Mouse (Mus musculus) limb, embryonic 10.5 days (tissue): ENCODE results near the gene Calr. TPM values are rescaled to one million over a fixed set of nuclear protein-coding genes. Genes with fewer than 3 reads are reported as not detected.
"Not testable (repeated sequence)": the region's sequence is repeated elsewhere in the genome, so short reads cannot be mapped to it uniquely, and the experiment has no call there.

Experiments used
- DNase-seq: peaks from one replicate; pipeline ENCODE4 v3.0.0-alpha.2; 2017; ENCODE audit warnings: low spot score
- H3K27ac ChIP-seq: fragments of 300-500 bp; sonication (generic); 2 replicates; pipeline ENCODE4 v1.5.1; 2016; ENCODE audit warnings: mild to moderate bottlenecking
- H3K27me3 ChIP-seq: fragments of 300-500 bp; sonication (generic); 2 replicates; pipeline ENCODE4 v1.6.1; 2016; ENCODE audit warnings: low read depth, mild to moderate bottlenecking; ENCODE audit not compliant: poor library complexity, severe bottlenecking
- H3K36me3 ChIP-seq: fragments of 300-500 bp; sonication (generic); 2 replicates; pipeline ENCODE4 v1.6.1; 2016; ENCODE audit warnings: mild to moderate bottlenecking, moderate library complexity
- H3K4me1 ChIP-seq: fragments of 300-500 bp; sonication (generic); 2 replicates; pipeline ENCODE4 v1.6.1; 2016
- H3K4me3 ChIP-seq: fragments of 300-500 bp; sonication (generic); 2 replicates; pipeline ENCODE4 v1.5.1; 2016; ENCODE audit warnings: mild to moderate bottlenecking, moderate library complexity
- H3K9me3 ChIP-seq: fragments of 300-500 bp; sonication (generic); replicated peaks from 2 replicates; pipeline ENCODE4 v1.6.1; 2016; ENCODE audit warnings: mild to moderate bottlenecking
- WGBS: fragments of 180-500 bp; shearing (Covaris S2); methylation state at CpG from one replicate; pipeline ENCODE4 v1.1.7; 2016; 5-methylcytosine and 5-hydroxymethylcytosine counted together
- polyA plus RNA-seq: library from polyadenylated mRNA; unstranded; fragments of >200 nt; fragmentation: Nextera tagmentation; extraction: Ambion mirVana; gene quantifications from 2 replicates; pipeline ENCODE4 v1.2.1, GENCODE M21; 2016

Calr gene
- polyA plus RNA-seq, 1 experiment from 2014 or later, result 820 TPM

GRCm38 (mm10) chr8:84838513-84838912 is 8.2 kb downstream of the Calr start:
- peak overlapping the region; percentile 75; the same call in 1 of the 2 replicates for H3K27ac ChIP-seq
- WGBS, result 87% methylated on average over 5 of the region's 5 CpGs

GRCm38 (mm10) chr8:84837912-84838470 is 8.7 kb downstream of the Calr start:
- no peak for DNase-seq
- Histone ChIP-seq H3K27ac (peak overlapping the region; percentile 75), H3K27me3 (no peaks in the 10 kb centered on the region), H3K9me3 (no peaks in the 10 kb centered on the region), H3K4me3 (peak overlapping the region; percentile 31), H3K4me1 (peaks cover 50% of the 10 kb centered on the region), H3K36me3 (peaks cover 81% of the 10 kb centered on the region)
- 79% methylated on average over 15 of the region's 15 CpGs for WGBS

More at GRCm38 (mm10) chr8:84838513-84838912, 8.2 kb downstream of the Calr start:
- Histone ChIP-seq H3K4me3 (no peak overlapping the region), H3K36me3 (peaks cover 83% of the 10 kb centered on the region), H3K9me3 (no peaks in the 10 kb centered on the region), H3K27me3 (no peaks in the 10 kb centered on the region), H3K4me1 (peaks cover 50% of the 10 kb centered on the region)
- DNase-seq, result no peak

GRCm38 (mm10) chr8:84837149-84837911 is 9.4 kb downstream of the Calr start:
- peak; percentile 68 for DNase-seq
- peaks cover 74% of the 10 kb centered on the region for H3K36me3 ChIP-seq
- H3K4me3 ChIP-seq, result peak overlapping the region; percentile 31
- 42% methylated on average over 8 of the region's 8 CpGs for WGBS
- no peaks in the 10 kb centered on the region for H3K27me3 ChIP-seq
- H3K4me1 ChIP-seq, result peaks cover 49% of the 10 kb centered on the region
- H3K27ac ChIP-seq, result peak overlapping the region; percentile 75
- no peaks in the 10 kb centered on the region for H3K9me3 ChIP-seq

GRCm38 (mm10) chr8:84834866-84835855 is 11.6 kb downstream of the Calr start:
- Histone ChIP-seq H3K4me1 (peaks cover 49% of the 10 kb centered on the region), H3K4me3 (no peak overlapping the region), H3K36me3 (peaks cover 61% of the 10 kb centered on the region), H3K9me3 (no peaks in the 10 kb centered on the region), H3K27me3 (no peaks in the 10 kb centered on the region), H3K27ac (no peak overlapping the region)
- no peak for DNase-seq
- WGBS, result 89% methylated on average over 10 of the region's 10 CpGs

- WGBS, result 89% methylated on average over 19 of the region's 19 CpGs
- no peak for DNase-seq
- no peaks in the 10 kb centered on the region for H3K9me3 ChIP-seq
- no peaks in the 10 kb centered on the region for H3K27me3 ChIP-seq
- H3K4me3 ChIP-seq, result no peak overlapping the region
- peaks cover 43% of the 10 kb centered on the region for H3K4me1 ChIP-seq
- peaks cover 59% of the 10 kb centered on the region for H3K36me3 ChIP-seq
- no peak overlapping the region for H3K27ac ChIP-seq
Observed at GRCm38 (mm10) chr8:84834002-84834865, 12.5 kb downstream of the Calr start.

- no peak for DNase-seq
- Histone ChIP-seq H3K4me1 (peaks cover 38% of the 10 kb centered on the region), H3K36me3 (peaks cover 47% of the 10 kb centered on the region), H3K27ac (peak overlapping the region; percentile 97), H3K4me3 (peak overlapping the region; percentile 78), H3K9me3 (no peaks in the 10 kb centered on the region), H3K27me3 (no peaks in the 10 kb centered on the region)
- 69% methylated on average over 10 of the region's 10 CpGs for WGBS
Observed at GRCm38 (mm10) chr8:84832759-84833742, 13.7 kb downstream of the Calr start.

- Histone ChIP-seq H3K27me3 (no peaks in the 10 kb centered on the region), H3K4me1 (peaks cover 29% of the 10 kb centered on the region), H3K36me3 (peaks cover 38% of the 10 kb centered on the region), H3K4me3 (peak overlapping the region; percentile 78), H3K9me3 (no peaks in the 10 kb centered on the region), H3K27ac (peak overlapping the region; percentile 97)
- DNase-seq, result peak; percentile 89
- WGBS, result 1% methylated on average over 59 of the region's 59 CpGs
Observed at GRCm38 (mm10) chr8:84832034-84832717, 14.6 kb downstream of the Calr start.

GRCm38 (mm10) chr8:84831490-84831889 is 15.2 kb downstream of the Calr start, which contains the start of gene Gadd45gip1:
Gene Gadd45gip1, plus strand, starts transcription at chr8:84831522.
- Histone ChIP-seq H3K27me3 (no peaks in the 10 kb centered on the region), H3K4me3 (peak within 1 kb of the TSS; percentile 78), H3K9me3 (no peaks in the 10 kb centered on the region), H3K4me1 (peaks cover 22% of the 10 kb centered on the region), H3K36me3 (peaks cover 32% of the 10 kb centered on the region), H3K27ac (peak within 1 kb of the TSS; percentile 97)
- 80% methylated on average over 11 of the region's 11 CpGs for WGBS
- DNase-seq, result no peak

- DNase-seq, H3K4me3 ChIP-seq, H3K27ac ChIP-seq, H3K9me3 ChIP-seq, H3K36me3 ChIP-seq: not testable (repeated sequence)
- Histone ChIP-seq H3K4me1 (peaks cover 23% of the 10 kb centered on the region), H3K27me3 (peaks cover 13% of the 10 kb centered on the region)
- whole genome bisulfite sequencing, result 89% methylated on average over 2 of the region's 2 CpGs
Observed at GRCm38 (mm10) chr8:84826518-84826917, 20.2 kb downstream of the Calr start.

GRCm38 (mm10) chr8:84825636-84826035 is 21.1 kb downstream of the Calr start:
- H3K27ac ChIP-seq, result no peak overlapping the region
- H3K36me3 ChIP-seq, result no peaks in the 10 kb centered on the region
- peaks cover 23% of the 10 kb centered on the region for H3K4me1 ChIP-seq
- H3K27me3 ChIP-seq, result peaks cover 13% of the 10 kb centered on the region
- 73% methylated on average over 4 of the region's 4 CpGs for WGBS
- no peaks in the 10 kb centered on the region for H3K9me3 ChIP-seq
- H3K4me3 ChIP-seq, result no peak overlapping the region
- DNase-seq, result no peak
